Mouse (Mus musculus) kidney, embryonic 15.5 days (tissue): ENCODE measurements around the gene Nxpe4. TPM values are rescaled to one million over a fixed set of nuclear protein-coding genes. Genes with fewer than 3 reads are reported as not detected.
"Not testable (repeated sequence)": the region's sequence is repeated elsewhere in the genome, so short reads cannot be mapped to it uniquely, and the experiment has no call there.

Source experiments
- ATAC-seq: fragments of 200-750 bp; cut with Nextera tagmentation; replicated peaks from 2 replicates; pipeline ENCODE4 v1.8.0; 2017; ENCODE audit warnings: moderate TSS enrichment; ENCODE audit not compliant: low FRiP score
- H3K27ac ChIP-seq: fragments of 300-500 bp; sonication (generic); 2 replicates; pipeline ENCODE4 v1.5.1; 2015; ENCODE audit warnings: mild to moderate bottlenecking, inconsistent platforms
- H3K27me3 ChIP-seq: fragments of 300-500 bp; sonication (generic); 2 replicates; pipeline ENCODE4 v1.6.1; 2015; ENCODE audit warnings: inconsistent platforms
- H3K36me3 ChIP-seq: fragments of 300-500 bp; sonication (generic); 2 replicates; pipeline ENCODE4 v1.6.1; 2015; ENCODE audit warnings: inconsistent platforms
- H3K4me1 ChIP-seq: fragments of 300-500 bp; sonication (generic); 2 replicates; pipeline ENCODE4 v1.6.1; 2015; ENCODE audit warnings: inconsistent platforms
- H3K4me2 ChIP-seq: fragments of 300-500 bp; sonication (generic); 2 replicates; pipeline ENCODE4 v1.6.1; 2015; ENCODE audit warnings: moderate library complexity, mild to moderate bottlenecking, inconsistent platforms
- H3K4me3 ChIP-seq: fragments of 300-500 bp; sonication (generic); replicated peaks from 2 replicates; pipeline ENCODE4 v1.5.1; 2015; ENCODE audit warnings: mild to moderate bottlenecking, inconsistent platforms
- H3K9ac ChIP-seq: fragments of 300-500 bp; sonication (generic); 2 replicates; pipeline ENCODE4 v1.6.1; 2015; ENCODE audit warnings: mild to moderate bottlenecking, inconsistent platforms
- H3K9me3 ChIP-seq: fragments of 300-500 bp; sonication (generic); replicated peaks from 2 replicates; pipeline ENCODE4 v1.6.1; 2016; ENCODE audit warnings: inconsistent platforms
- WGBS: fragments of 180-500 bp; shearing (Covaris S2); methylation state at CpG from one replicate; pipeline ENCODE4 v1.1.7; 2015; ENCODE audit warnings: mixed read lengths; 5-methylcytosine and 5-hydroxymethylcytosine counted together
- polyA plus RNA-seq: library from polyadenylated mRNA; unstranded; fragments of >200 nt; fragmentation: Nextera tagmentation; extraction: Ambion mirVana; gene quantifications from 2 replicates; pipeline ENCODE4 v1.2.1, GENCODE M21; 2015

The Nxpe4 gene
- polyA plus RNA-seq, 1 experiment from 2014 or later: 7.0 TPM

DNA sequence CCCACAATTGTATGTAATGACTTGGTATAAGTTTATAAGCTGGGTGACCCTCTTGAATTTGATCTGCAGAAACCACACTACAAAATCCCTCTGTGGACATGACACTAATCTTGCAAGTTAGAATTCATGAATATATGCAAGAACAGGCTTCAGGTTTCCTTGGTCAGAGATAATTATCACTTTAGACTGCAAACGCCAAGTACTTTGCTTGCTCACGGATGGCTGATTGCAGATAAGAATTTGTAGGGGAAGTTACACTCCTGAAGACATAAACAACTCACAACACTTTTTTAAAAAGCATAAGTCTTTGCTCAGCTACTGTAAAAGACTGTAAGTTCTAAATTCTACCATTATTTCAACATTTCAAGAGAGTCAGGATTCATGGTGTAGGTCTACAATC, 212.5 kb downstream of the Nxpe4 start:
- Histone ChIP-seq H3K27ac (no peak overlapping the region), H3K4me3 (no peak overlapping the region), H3K9ac (no peak overlapping the region), H3K27me3 (no peaks in the 10 kb centered on the region), H3K4me1 (no peaks in the 10 kb centered on the region), H3K9me3 (no peaks in the 10 kb centered on the region), H3K4me2 (no peak overlapping the region), H3K36me3 (no peaks in the 10 kb centered on the region)
- no peak for ATAC-seq
- 44% methylated on average over 2 of the region's 2 CpGs for WGBS

DNA sequence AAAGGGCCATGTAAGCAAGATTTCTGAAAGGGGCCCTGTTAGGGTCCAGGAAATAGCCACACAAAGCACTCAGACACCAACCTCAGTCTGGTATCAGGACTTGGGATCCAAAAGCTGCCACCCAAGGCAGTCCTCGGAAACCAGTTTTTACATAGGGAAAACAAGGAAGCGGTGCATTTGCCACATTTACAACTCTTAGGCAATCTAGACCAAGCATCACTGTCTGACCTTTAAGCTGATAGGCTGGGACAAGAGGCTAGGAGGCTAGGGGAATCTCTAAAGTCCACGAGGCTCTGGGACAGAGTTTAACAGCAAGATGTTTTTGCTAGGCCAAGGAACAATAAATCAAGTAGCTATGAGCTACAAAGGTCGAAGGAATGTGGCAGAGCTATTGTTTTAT, 226.6 kb downstream of the Nxpe4 start:
- no peak overlapping the region for H3K9ac ChIP-seq
- H3K27me3 ChIP-seq: no peaks in the 10 kb centered on the region
- 43% methylated on average over 4 of the region's 4 CpGs for WGBS
- no peaks in the 10 kb centered on the region for H3K4me1 ChIP-seq
- H3K4me3 ChIP-seq: no peak overlapping the region
- H3K36me3 ChIP-seq: no peaks in the 10 kb centered on the region
- ATAC-seq: no peak
- no peak overlapping the region for H3K27ac ChIP-seq
- no peaks in the 10 kb centered on the region for H3K9me3 ChIP-seq
- H3K4me2 ChIP-seq: no peak overlapping the region

DNA sequence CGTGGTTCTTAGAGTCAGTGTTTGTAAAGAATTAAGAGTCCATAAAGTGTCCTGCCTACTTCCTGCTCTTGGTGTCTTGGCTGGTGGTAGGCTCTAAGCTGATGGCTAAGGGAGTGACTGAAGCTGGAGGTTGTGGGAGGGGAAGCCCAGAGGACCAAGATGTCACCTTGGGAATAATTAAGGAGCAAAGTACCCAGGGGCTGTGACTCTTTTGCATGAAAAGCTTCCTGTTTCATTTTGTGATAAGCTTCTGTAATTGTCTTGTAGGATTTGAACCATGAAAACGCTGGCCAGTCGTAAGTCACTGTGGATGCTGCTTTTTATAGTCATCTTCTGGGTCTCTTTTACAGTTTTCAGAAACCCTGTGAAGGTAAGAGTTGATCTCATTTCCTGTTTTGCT, 228.2 kb downstream of the Nxpe4 start:
- Histone ChIP-seq H3K4me3 (no peak overlapping the region), H3K9ac (no peak overlapping the region), H3K36me3 (no peaks in the 10 kb centered on the region), H3K9me3 (no peaks in the 10 kb centered on the region), H3K27ac (no peak overlapping the region), H3K4me2 (no peak overlapping the region), H3K4me1 (no peaks in the 10 kb centered on the region), H3K27me3 (no peaks in the 10 kb centered on the region)
- WGBS: 25% methylated on average over 3 of the region's 3 CpGs
- ATAC-seq: no peak

DNA sequence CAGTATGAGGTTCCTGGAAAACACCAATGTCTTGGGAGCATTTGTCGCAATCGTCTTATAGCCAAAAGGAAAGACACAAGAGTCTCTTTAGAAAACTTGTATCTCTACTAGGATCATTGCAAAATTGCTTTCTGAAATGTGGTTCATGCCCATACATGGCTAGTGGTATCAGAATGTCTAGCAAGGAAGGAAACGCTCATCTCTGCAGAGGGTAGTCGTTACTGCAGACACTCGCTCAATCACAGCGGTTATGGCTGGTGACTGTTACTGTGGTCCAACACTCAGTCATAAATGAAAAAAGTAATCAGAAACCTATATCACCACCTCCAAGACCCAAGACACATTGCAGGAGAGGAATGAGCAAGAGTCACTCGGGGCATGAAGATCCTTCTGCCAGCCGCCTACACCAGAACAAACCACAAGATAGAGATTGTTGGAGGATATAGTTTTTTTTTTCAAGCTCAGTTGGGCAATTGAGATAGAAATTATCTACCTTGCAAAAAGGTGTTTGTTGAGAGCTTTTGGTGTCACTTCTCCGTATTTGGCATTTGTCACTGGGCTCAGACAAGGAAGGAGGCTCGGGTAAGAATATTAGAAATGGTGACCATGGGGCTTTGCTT, 241.9 kb downstream of the Nxpe4 start:
- ATAC-seq: no peak
- Histone ChIP-seq H3K9ac (no peak overlapping the region), H3K27ac (no peak overlapping the region), H3K4me1 (no peaks in the 10 kb centered on the region), H3K9me3 (no peaks in the 10 kb centered on the region), H3K4me3 (no peak overlapping the region), H3K4me2 (no peak overlapping the region), H3K27me3 (no peaks in the 10 kb centered on the region), H3K36me3 (no peaks in the 10 kb centered on the region)
- WGBS: 95% methylated on average over 10 of the region's 10 CpGs

DNA sequence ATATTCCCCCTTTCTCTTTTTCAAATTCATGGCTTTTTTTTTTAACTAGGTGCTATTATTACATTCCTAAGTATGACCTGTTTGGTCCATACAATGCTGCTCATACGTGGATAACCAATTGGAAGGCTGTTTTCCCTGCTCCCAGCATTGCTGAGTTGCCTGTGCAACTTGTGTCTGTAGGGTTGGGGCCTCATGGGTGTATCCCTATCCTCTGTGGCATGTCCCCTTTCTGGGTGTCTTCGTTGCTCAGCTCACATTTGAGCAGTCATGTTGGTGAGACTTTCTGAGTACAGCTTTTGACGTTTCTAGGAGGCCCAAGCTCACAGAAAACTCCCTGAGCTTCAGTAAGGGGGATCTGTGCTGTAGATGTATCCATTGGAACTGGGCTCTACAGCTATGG, 242.9 kb downstream of the Nxpe4 start:
- H3K27me3 ChIP-seq: no peaks in the 10 kb centered on the region
- no peak overlapping the region for H3K4me3 ChIP-seq
- no peaks in the 10 kb centered on the region for H3K9me3 ChIP-seq
- no peaks in the 10 kb centered on the region for H3K36me3 ChIP-seq
- no peak for ATAC-seq
- no peak overlapping the region for H3K27ac ChIP-seq
- 63% methylated on average over 3 of the region's 3 CpGs for WGBS
- no peak overlapping the region for H3K4me2 ChIP-seq
- no peaks in the 10 kb centered on the region for H3K4me1 ChIP-seq
- no peak overlapping the region for H3K9ac ChIP-seq

DNA sequence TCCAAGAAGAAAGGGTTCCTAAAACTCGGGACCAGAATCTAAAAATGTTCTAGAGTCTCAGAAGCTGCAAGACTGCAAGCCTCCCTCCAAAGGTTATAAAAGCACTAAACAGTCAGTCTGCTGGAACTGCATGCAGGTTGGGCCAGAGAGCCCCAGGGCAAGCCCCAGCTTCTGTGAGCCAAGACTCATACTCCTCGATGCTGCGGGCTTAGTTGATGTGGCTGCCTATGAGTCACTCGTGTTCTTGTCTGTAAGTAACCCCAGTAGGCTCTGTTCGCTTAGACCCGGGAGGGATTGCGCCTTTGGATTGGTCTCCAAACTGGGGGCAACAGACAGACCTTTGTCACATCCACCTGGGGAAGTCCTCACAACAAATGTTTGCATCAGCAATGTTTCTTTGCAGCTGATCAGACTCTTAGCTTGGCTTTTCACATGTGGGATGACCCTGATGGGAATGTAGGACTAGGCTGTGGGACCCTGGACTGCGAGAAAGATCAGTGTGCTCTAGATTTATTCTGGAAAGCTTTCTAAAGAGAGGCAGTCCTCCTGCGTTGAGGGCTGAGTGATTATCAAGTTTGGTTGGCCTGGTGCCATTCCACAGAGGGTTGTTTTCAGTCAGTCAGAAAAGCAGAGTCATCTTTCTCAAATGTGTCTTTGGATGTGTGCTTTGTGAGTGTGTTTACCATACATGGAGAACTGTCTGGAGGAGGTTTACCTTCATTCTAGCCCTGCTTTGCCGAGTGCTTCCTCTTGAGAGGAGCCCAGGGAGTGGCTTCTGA, 245.9 kb downstream of the Nxpe4 start:
- Histone ChIP-seq H3K9ac (no peak overlapping the region), H3K27ac (no peak overlapping the region), H3K36me3 (no peaks in the 10 kb centered on the region), H3K4me2 (no peak overlapping the region), H3K4me1 (no peaks in the 10 kb centered on the region), H3K27me3 (no peaks in the 10 kb centered on the region), H3K4me3 (no peak overlapping the region), H3K9me3 (no peaks in the 10 kb centered on the region)
- no peak for ATAC-seq
- WGBS: 72% methylated on average over 10 of the region's 10 CpGs

DNA sequence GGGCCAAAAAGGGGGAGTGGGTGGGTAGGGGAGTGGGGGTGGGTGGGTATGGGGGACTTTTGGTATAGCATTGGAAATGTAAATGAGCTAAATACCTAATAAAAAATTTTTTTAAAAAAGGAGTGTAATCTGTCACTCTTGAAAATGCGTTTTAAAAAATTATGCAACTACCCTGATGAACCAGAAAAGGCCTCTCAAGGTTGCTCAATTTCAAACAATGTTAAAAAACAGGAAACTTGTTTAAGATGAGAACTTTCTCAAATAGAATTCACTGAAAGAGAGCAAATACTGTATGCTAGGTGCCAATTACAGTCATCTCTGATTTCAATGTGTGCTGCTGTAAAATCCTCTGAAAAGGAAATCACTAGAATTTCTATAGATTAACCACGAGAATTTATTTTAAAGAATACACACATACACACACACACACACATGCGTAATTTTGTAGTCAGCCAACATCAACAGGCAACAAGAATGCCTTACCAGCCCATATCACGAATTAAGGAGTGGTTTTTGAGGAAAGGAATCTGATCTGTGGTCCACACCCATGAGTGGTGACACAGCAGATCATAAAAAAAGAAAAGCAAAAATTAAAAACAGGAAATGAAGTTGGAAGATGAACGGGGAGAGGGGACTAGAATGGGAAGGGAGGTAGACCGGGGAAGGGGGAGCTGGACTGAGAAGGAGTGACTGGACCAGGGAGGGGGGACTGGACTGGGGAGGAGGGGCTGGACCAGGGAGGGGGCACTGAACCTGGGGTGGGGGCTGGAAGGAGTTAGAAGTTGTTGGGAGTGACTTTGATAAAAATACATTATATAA, 248.6 kb downstream of the Nxpe4 start:
- Histone ChIP-seq H3K27me3 (no peaks in the 10 kb centered on the region), H3K9me3 (no peaks in the 10 kb centered on the region), H3K4me3 (no peak overlapping the region), H3K9ac (no peak overlapping the region), H3K4me1 (no peaks in the 10 kb centered on the region), H3K36me3 (no peaks in the 10 kb centered on the region), H3K4me2 (no peak overlapping the region), H3K27ac (no peak overlapping the region)
- no peak for ATAC-seq
- WGBS: 80% methylated on average over 6 of the region's 6 CpGs

DNA sequence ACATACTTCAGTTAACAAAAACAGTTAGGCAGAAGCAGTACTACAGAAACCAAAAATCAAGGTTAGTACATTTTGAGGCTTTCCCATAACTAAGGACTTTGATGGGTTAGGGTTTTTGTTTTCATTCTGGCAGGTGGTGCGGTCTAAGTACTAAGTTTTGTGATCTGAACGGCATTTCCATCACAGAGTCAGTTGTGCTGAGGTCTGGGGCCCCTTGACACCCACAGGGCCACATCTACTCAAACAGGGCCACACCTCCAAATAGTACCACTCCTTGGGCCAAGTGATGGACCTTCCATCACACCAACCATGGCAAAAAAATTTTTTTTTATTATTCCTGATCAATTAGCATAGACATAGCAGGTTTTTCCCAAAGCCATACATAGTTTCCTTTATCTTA, 251.8 kb downstream of the Nxpe4 start:
- Histone ChIP-seq H3K4me3 (no peak overlapping the region), H3K9ac (no peak overlapping the region), H3K4me1 (no peaks in the 10 kb centered on the region), H3K27me3 (no peaks in the 10 kb centered on the region), H3K4me2 (no peak overlapping the region), H3K27ac (no peak overlapping the region), H3K36me3 (no peaks in the 10 kb centered on the region), H3K9me3 (no peaks in the 10 kb centered on the region)
- 90% methylated on average over 2 of the region's 2 CpGs for WGBS
- no peak for ATAC-seq

DNA sequence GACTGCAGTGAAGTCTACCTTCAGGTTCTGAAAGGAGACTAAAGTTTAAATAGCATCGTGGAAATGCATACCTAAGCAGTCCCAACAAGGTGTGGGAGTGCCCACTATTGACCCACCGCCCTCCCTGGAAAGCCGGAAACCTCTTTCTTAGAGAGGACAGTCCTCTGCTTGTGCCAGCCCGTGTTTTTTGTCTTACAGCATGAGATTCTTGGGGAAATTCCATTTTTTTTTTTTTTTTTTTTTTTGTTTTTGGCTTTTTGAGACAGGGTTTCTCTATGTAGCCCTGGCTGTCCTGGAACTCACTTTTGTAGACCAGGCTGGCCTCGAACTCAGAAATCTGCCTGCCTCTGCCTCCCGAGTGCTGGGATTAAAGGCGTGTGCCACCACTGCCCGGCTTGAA, 255.5 kb downstream of the Nxpe4 start:
- not testable (repeated sequence) for H3K36me3 ChIP-seq, ATAC-seq, H3K4me1 ChIP-seq, H3K9me3 ChIP-seq, H3K27ac ChIP-seq, H3K27me3 ChIP-seq, H3K4me3 ChIP-seq, H3K9ac ChIP-seq, H3K4me2 ChIP-seq
- WGBS: 88% methylated on average over 8 of the region's 8 CpGs

DNA sequence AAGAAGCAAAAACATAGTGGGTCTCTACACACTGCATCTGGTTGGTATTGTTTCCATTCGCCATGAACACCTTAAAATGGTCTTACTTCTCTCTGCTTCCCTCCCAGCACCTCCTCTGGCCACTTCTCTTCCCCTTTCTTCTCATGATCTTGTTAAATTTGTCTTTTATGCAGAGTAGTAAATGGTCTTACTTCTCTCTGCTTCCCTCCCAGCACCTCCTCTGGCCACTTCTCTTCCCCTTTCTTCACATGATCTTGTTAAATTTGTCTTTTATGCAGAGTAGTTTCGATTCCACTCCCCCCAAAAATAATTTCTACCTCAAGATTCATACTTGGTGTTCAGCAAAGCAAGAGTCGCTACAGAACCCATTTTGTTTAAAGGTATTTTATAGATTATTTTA, 256.2 kb downstream of the Nxpe4 start:
- H3K4me3 ChIP-seq: no peak overlapping the region
- H3K9ac ChIP-seq: no peak overlapping the region
- H3K4me2 ChIP-seq: no peak overlapping the region
- no peak overlapping the region for H3K27ac ChIP-seq
- no peaks in the 10 kb centered on the region for H3K36me3 ChIP-seq
- no peaks in the 10 kb centered on the region for H3K27me3 ChIP-seq
- ATAC-seq: no peak
- H3K4me1 ChIP-seq: no peaks in the 10 kb centered on the region
- H3K9me3 ChIP-seq: no peaks in the 10 kb centered on the region
- 80% methylated on average over 3 of the region's 3 CpGs for WGBS

DNA sequence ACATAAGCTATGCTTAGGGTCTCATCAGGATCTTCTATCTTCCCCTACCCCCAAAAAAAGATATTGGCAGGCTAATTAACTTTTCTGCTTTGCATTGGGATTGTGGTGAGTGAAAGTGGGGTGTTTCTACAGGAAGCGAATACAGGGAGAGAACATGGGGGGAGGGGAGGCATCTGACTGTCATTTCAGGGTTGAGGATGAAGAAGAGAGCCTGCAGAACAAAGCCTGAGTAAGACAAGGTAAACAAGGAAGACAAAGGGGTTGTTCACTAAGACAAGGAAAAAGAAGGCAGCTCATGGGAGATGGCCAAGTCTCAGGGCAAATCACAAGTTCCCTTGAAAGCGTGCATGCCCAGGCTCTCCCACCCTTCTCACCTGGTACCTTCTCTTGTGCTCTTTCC, 256.6 kb downstream of the Nxpe4 start:
- H3K36me3 ChIP-seq: no peaks in the 10 kb centered on the region
- no peaks in the 10 kb centered on the region for H3K4me1 ChIP-seq
- no peak overlapping the region for H3K27ac ChIP-seq
- 84% methylated on average over 2 of the region's 2 CpGs for WGBS
- no peak overlapping the region for H3K4me3 ChIP-seq
- ATAC-seq: no peak
- H3K9me3 ChIP-seq: no peaks in the 10 kb centered on the region
- H3K4me2 ChIP-seq: no peak overlapping the region
- H3K9ac ChIP-seq: no peak overlapping the region
- H3K27me3 ChIP-seq: no peaks in the 10 kb centered on the region

DNA sequence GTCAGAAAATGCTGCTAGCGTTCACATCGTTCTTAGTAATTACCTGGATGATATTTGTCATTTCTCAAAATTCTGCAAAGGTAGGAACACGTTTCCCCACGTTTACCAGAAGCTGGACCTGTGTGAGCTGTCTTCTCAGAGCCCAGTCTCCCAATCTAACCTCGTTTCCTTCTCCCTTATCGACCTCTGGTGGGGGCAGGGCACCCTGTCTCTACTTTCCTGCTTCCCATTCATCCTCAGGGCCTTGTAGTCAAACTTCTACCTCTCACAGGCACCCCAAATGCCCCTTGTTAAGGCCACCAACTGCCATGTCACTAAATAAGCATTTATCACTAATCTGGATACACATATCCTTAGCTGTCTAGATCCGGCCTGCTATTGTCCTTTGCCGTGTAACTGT, 257.0 kb downstream of the Nxpe4 start:
- H3K36me3 ChIP-seq: no peaks in the 10 kb centered on the region
- no peak overlapping the region for H3K4me2 ChIP-seq
- H3K9me3 ChIP-seq: no peaks in the 10 kb centered on the region
- no peaks in the 10 kb centered on the region for H3K27me3 ChIP-seq
- H3K27ac ChIP-seq: no peak overlapping the region
- H3K4me3 ChIP-seq: no peak overlapping the region
- no peak for ATAC-seq
- WGBS: 73% methylated on average over 8 of the region's 8 CpGs
- no peaks in the 10 kb centered on the region for H3K4me1 ChIP-seq
- H3K9ac ChIP-seq: no peak overlapping the region
